Mouse (Mus musculus) liver, embryonic 14.5 days (tissue): Measurements from ENCODE around the gene Tec.

Experiments
- CTCF ChIP-seq: IDR thresholded peaks from 2 replicates; pipeline ENCODE4 v1.5.1; 2016; ENCODE audit warnings: antibody characterized with exemption, low read depth, control low read depth
- EP300 ChIP-seq: IDR thresholded peaks from 2 replicates; pipeline ENCODE4 v1.6.1; 2016; ENCODE audit warnings: antibody characterized with exemption, low read depth

DNA sequence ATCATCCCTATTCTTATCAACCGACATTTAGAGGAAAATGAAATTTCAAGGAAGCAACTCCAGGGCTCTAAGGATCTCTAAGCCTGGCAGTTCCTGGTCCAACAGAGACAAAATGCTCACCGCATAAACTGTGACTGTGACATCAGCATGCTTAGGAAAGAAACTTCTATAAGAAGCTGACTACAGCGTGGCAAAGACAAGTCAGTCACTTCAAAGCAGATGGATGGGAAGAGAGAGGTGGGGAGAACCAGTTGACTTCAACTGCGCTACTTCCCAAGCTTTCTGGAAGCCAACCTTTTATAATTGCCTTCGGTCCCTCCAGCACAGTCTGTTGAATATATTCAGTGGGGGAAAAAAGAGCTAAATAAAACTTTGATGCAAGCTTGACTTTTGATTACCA, 54.2 kb downstream of the Tec start:
- no peak for TF ChIP-seq EP300
- no peak for TF ChIP-seq CTCF
